Mouse (Mus musculus) heart, embryonic 16.5 days (tissue): ENCODE data around the gene Klf6. TPM values are rescaled to one million over a fixed set of nuclear protein-coding genes. Genes with fewer than 3 reads are reported as not detected.

Experiments used
- ATAC-seq: fragments of 200-750 bp; cut with Nextera tagmentation; replicated peaks from 2 replicates; pipeline ENCODE4 v1.8.0; 2017; ENCODE audit warnings: moderate number of reproducible peaks; ENCODE audit not compliant: insufficient read depth, low FRiP score; ENCODE audit errors: extremely low read depth
- H3K27ac ChIP-seq: fragments of 300-500 bp; sonication (generic); 2 replicates; pipeline ENCODE4 v1.5.1; 2014; ENCODE audit warnings: mild to moderate bottlenecking, low read length, control low read depth, moderate library complexity
- H3K27me3 ChIP-seq: fragments of 300-500 bp; sonication (generic); 2 replicates; pipeline ENCODE4 v1.6.1; 2014; ENCODE audit warnings: low read length, mixed read lengths; ENCODE audit not compliant: control insufficient read depth, insufficient read depth
- H3K36me3 ChIP-seq: fragments of 300-500 bp; sonication (generic); 2 replicates; pipeline ENCODE4 v1.6.1; 2014; ENCODE audit not compliant: control insufficient read depth, insufficient read depth
- H3K4me1 ChIP-seq: fragments of 300-500 bp; sonication (generic); 2 replicates; pipeline ENCODE4 v1.6.1; 2014; ENCODE audit warnings: low read length, mixed read lengths; ENCODE audit not compliant: control insufficient read depth, insufficient read depth
- H3K4me2 ChIP-seq: fragments of 300-500 bp; sonication (generic); 2 replicates; pipeline ENCODE4 v1.6.1; 2014; ENCODE audit warnings: low read depth, mild to moderate bottlenecking, control low read depth, low read length
- H3K4me3 ChIP-seq: fragments of 300-500 bp; sonication (generic); 2 replicates; pipeline ENCODE4 v1.5.1; 2014; ENCODE audit warnings: mild to moderate bottlenecking, control low read depth, low read length
- H3K9ac ChIP-seq: fragments of 300-500 bp; sonication (generic); 2 replicates; pipeline ENCODE4 v1.6.1; 2014; ENCODE audit warnings: low read length, control low read depth
- H3K9me3 ChIP-seq: fragments of 300-500 bp; sonication (generic); replicated peaks from 2 replicates; pipeline ENCODE4 v1.6.1; 2016; ENCODE audit warnings: low read length; ENCODE audit not compliant: control insufficient read depth
- WGBS: fragments of 180-500 bp; shearing (Covaris S2); extraction: QIAGEN DNeasy Blood & Tissue Kit; methylation state at CpG from one replicate; pipeline ENCODE4 v1.1.7; 2014; 5-methylcytosine and 5-hydroxymethylcytosine counted together
- microRNA-seq: library from miRNA; unstranded; fragments of <30 nt; microRNA quantifications from one replicate; pipeline ENCODE4, GENCODE M21; 2017
- polyA plus RNA-seq: library from polyadenylated mRNA; unstranded; fragments of >200 nt; fragmentation: Nextera tagmentation; extraction: Ambion mirVana; gene quantifications from 2 replicates; pipeline ENCODE4 v1.2.1, GENCODE M21; 2015

Gene Klf6
- polyA plus RNA-seq, 1 experiment from 2014 or later = 77.1 TPM

- WGBS = 79% methylated on average over 3 of the region's 3 CpGs
- ATAC-seq = no peak
These were observed 38.4 kb downstream of the Klf6 start for GRCm38 (mm10) chr13:5899641-5900040.

GRCm38 (mm10) chr13:5913201-5913600 is 51.9 kb downstream of the Klf6 start:
- Histone ChIP-seq H3K9me3 (no peaks in the 10 kb centered on the region), H3K4me2 (no peak overlapping the region), H3K36me3 (no peaks in the 10 kb centered on the region), H3K4me3 (no peak overlapping the region), H3K9ac (no peak overlapping the region), H3K27ac (no peak overlapping the region), H3K27me3 (no peaks in the 10 kb centered on the region), H3K4me1 (no peaks in the 10 kb centered on the region)
- ATAC-seq = no peak
- WGBS = 67% methylated on average over 3 of the region's 3 CpGs

More at GRCm38 (mm10) chr13:5899641-5900040, 38.4 kb downstream of the Klf6 start:
- H3K36me3 ChIP-seq = no peaks in the 10 kb centered on the region
- H3K27me3 ChIP-seq = no peaks in the 10 kb centered on the region
- no peak overlapping the region for H3K27ac ChIP-seq
- peaks cover 4% of the 10 kb centered on the region for H3K4me1 ChIP-seq
- H3K4me2 ChIP-seq = no peak overlapping the region
- no peak overlapping the region for H3K9ac ChIP-seq
- no peaks in the 10 kb centered on the region for H3K9me3 ChIP-seq
- H3K4me3 ChIP-seq = no peak overlapping the region

GRCm38 (mm10) chr13:5917360-5917759 is 56.1 kb downstream of the Klf6 start:
- no peak overlapping the region for H3K4me3 ChIP-seq
- H3K4me1 ChIP-seq = no peaks in the 10 kb centered on the region
- no peaks in the 10 kb centered on the region for H3K27me3 ChIP-seq
- no peak overlapping the region for H3K9ac ChIP-seq
- no peak overlapping the region for H3K27ac ChIP-seq
- H3K36me3 ChIP-seq = no peaks in the 10 kb centered on the region
- no peaks in the 10 kb centered on the region for H3K9me3 ChIP-seq
- H3K4me2 ChIP-seq = no peak overlapping the region
- ATAC-seq = no peak

- H3K4me3 ChIP-seq = no peak overlapping the region
- no peaks in the 10 kb centered on the region for H3K9me3 ChIP-seq
- H3K4me2 ChIP-seq = no peak overlapping the region
- H3K36me3 ChIP-seq = no peaks in the 10 kb centered on the region
- no peak overlapping the region for H3K27ac ChIP-seq
- no peak overlapping the region for H3K9ac ChIP-seq
- no peaks in the 10 kb centered on the region for H3K4me1 ChIP-seq
- WGBS = 71% methylated on average over 4 of the region's 4 CpGs
- no peak for ATAC-seq
- H3K27me3 ChIP-seq = no peaks in the 10 kb centered on the region
These were observed 58.7 kb downstream of the Klf6 start for GRCm38 (mm10) chr13:5919966-5920365.

Small RNA genes within 50 kb of the gene (microRNA-seq; reads per million reads assigned to microRNA genes)
- not detected for gene Gm26043
